Mouse (Mus musculus): ENCODE data around the gene Ttc4.

The Ttc4 gene
- long read RNA-seq, experiment 1, transcript Ttc4-201 (10 exons, 2,121 nt): major isoform, 26 of 36 reads
- long read RNA-seq, experiment 1, partial matches to known transcripts: 0 of 36 reads
- long read RNA-seq, experiment 1, other reads (novel, unspliced or antisense): 8 of 36 reads
- long read RNA-seq, experiment 2, transcript Ttc4-201 (10 exons, 2,121 nt): major isoform, 24 of 40 reads
- long read RNA-seq, experiment 2, partial matches to known transcripts: 4 of 40 reads
- long read RNA-seq, experiment 2, other reads (novel, unspliced or antisense): 8 of 40 reads

DNA sequence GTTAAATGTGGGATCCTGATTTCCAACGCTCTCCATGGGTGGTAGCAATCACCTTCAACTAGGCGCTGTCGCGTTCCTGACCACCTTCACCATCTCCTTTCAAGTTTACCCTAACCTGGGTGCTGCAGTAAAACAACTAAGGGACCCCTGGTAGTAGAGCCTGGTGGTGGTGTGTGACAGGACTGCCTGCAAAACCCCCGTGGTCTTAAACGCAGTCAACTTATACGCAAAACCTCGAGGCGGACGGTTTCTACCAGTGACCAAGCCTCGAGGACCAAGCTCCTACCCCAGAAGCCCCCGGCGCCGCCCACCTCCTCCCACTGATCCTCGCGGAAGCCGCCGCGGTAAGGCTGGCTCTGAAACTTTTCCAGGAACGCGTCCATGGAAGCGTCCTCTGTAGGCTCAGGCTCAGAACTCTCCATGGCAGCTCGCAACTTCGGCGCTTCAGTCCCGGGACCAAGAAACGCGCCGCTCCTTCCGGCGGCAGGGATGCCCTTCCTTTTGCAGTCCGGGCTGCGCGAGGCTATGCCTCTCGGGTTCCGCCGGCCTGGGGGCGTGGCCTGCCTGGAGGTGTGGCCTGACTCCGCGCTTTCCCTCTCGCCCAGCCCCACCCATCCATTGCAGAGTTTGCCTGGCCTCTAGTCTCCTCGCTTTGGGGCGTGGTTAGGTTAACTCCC, at the start of gene Ttc4:
Gene Ttc4, minus strand, starts transcription at position 503 of the 677 bp plus-strand sequence.
- intact Hi-C loops (cut with DNase I): no loop called here

DNA sequence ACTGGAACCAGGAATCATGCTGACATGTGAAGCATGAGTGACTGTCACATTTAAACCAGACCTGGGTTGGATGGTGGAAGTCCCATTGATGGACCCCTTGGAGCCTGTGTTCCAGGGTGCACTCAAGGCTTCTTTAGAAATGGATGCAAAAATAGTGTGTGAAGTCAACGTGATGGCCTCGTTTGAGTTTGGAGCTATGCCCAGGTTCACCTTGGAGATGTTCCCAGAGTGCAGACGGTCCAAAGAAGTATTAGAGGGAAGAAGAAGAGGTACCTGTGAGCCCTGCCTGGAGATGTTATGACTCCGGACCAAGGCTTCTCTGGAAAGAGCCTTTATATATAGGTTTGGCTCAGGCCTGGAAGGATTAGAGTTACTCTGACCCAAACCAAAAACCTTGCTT, 41.9 kb upstream of the Ttc4 start:
- intact Hi-C loops (cut with DNase I): no loop called here

DNA sequence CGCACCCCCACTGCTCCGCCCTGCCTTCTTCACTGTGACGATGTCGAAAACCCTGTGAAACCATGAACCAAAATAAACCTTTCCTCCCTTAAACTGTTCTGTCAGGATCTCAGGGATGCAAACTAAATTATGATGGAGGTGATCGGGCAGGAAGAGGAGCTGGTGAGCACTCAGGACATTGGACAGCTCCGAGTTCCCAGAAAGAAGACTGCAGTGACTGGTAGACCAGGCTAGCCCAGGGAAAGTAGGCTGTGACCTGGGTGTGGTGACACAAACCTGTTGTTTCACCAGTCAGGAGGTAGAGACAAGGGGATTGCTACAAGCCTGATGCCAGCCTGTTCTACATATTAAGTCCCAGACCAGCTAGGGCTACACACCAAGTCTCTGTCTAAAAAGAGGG, 34.9 kb upstream of the Ttc4 start:
- intact Hi-C loops (cut with DNase I): no loop called here

DNA sequence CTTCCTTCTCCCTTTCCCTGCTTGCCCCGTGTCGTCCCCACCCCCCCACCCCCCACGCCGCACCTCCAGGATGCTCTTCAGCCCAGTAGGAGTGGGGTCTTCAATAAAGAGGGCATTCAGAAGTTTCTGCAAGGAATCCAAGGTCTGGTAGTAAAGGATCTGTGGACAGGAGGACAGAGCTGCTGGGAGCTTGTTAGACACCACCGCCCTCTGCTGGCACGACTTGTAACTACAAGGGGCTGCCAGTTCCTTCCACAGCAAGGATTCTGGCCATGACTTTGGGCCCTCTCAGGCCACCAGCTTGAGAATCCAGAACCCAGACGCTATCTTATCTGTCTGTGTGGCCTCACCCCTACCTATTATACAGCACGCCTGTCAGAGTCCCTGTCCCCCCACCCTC, 29.7 kb upstream of the Ttc4 start:
- intact Hi-C loops (cut with DNase I): loop anchor here (2.0 to 10.0 kb wide), 3 partner anchors 76 to 234 kb away; no protein-coding TSS in a partner anchor

DNA sequence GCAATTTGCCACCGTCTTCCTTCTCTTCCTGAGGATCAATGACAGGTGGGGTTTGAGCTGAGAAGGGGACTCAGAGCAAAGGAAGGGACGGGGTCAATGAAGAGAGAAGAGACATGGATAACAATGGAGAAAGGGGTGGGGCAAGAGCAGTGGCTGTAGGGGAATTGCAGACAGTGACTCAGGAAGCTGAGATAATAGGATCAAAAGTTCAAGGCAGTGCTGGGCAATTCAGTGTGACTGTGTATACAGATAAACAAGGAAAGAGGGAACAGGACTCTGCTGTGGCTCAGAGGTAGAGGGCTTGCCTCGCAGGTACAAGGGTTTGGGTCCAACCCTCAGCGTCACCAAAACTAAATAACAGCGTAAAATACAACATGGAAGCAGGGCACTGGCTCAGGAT, 29.2 kb upstream of the Ttc4 start:
- intact Hi-C loops (cut with DNase I): loop anchor here (2.0 to 10.0 kb wide), 3 partner anchors 76 to 233 kb away; no protein-coding TSS in a partner anchor

DNA sequence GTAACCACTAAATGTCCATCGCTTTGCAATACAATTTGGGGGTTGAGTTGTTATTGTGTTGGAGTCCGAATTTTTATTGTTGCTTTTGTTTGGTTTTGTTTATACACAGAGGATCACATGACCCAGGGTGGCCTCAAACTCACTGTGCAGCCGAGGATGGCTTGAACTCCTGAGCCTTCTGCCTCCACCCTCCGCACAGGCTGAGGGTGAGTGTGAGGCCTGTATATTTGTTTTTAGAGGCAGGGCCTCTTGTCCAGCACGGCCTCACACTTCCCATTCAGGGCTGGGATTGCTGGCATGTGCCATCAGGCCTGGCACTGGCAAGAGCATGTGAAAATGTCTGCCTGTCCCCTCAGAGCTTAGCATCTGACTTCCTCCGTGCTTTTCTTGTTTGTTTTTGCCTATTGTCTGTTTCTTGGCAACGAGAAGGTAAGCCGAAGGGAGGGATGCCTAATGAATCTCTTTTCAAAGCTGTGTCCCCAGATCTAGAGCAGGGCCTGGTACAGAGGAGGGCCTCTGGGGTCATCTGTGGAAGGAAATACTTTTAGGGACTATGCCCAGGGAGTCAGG, 26.4 kb upstream of the Ttc4 start:
- intact Hi-C loops (cut with DNase I): loop anchor here (5.0 to 10.0 kb wide), 2 partner anchors 73 to 230 kb away; no protein-coding TSS in a partner anchor

DNA sequence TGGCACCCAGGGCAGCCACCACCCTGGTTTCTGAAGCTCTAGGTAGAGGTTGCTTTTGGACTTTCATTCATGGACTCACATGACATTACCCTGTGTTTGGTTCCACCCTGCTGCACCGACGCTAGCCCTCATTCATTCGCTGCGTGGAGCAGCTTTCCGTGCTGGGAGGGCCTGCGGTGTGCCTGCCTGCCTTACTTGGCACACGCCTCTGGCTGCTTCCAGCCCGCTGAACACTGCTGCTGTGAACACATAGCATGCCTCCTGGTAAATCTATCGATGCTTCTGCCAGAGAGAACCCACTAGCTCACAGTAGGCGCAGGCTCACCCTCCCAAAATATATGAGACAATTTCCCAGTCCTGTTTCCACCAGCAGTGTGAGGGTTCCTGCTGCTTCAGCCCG, 25.7 kb upstream of the Ttc4 start:
- intact Hi-C loops (cut with DNase I): loop anchor here (10.0 kb wide), 1 partner anchor 230 kb away; no protein-coding TSS in a partner anchor

DNA sequence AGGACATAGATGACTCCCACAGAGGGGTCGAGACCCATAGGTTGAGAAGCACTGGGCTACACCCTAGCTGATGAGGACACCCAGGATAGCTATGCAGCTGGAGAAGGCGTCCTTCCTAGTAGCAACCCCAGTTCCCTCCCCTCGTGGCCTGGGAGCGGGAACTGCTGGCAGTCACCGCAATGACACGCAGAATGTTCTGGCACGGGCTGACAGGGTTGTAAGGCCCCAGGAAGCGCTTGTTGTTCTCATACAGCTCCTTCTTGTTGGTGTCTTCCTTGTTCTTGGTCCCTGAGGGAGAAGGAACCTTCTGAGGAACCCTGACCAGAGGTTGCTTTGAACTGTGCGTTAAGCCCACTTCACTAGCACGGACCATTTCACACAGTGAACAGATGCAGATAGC, 25.2 kb upstream of the Ttc4 start:
- intact Hi-C loops (cut with DNase I): loop anchor here (10.0 kb wide), 1 partner anchor 229 kb away; no protein-coding TSS in a partner anchor

DNA sequence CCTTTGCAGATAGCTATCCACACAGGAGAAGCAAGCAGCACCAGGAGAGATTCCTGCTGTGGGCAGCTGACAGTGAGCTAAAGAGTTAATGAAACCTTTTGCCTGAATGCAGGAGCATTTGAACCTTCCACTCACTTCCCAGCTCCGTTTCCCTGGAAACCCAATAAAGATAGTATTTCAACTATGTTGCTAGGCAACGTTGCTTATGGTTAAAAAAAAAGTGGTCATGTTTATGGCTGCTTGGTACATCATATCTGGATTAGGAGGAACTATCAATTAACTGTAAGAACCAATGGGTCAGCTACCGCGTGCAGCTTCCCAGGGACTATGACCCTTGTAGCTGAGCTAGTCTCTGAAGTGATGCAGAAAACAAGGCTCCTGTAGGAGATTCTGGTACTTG, 22.1 kb upstream of the Ttc4 start:
- intact Hi-C loops (cut with DNase I): loop anchor here (10.0 kb wide), 1 partner anchor 226 kb away; no protein-coding TSS in a partner anchor

DNA sequence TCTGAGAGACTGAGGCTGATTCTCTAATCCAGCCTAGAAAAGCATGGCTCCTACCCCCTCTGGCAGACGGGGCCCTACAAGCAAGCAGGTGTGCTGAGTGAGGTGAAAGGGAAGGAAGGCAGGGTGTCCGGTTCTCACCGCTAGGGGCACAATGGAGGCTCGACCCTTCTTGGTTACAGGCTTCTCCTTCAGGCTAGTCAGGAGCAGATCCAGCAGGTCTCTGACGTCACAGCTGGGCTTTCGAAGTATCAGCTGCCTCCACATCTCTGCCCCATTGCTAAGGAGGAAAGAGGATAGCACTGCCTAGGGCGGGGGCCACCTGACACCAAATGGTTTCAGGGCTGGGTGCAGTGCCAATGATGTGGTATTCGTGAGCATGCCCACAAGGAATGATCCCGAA, 21.2 kb upstream of the Ttc4 start:
- intact Hi-C loops (cut with DNase I): loop anchor here (10.0 kb wide), 1 partner anchor 225 kb away; no protein-coding TSS in a partner anchor

DNA sequence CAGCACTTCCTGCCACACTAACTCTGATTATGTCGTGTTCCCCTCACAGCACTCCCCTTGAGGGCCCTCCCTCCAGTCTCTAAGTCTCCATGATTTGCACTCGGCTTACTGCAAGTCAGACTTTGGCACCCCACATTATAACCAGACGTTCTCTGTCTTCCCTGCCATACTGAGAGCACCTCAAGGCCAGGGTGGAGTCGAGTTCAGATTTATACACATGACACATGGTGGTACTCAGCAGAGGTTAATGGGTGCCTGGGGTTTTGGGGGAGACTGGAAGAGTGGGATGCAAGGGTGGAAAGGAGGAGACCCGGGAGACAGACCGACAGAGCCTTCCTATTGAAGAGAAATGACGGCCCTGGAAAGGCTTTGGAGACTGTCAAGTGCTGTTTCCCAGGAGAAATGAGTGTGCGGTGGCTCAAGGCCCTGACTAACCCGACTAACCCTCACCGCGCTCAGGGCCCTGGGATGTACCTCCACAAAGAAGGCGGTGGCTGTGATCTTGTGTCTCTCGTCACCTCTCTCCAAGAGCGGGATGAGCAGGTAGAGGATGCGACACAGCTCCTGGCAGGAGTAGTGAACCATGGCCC, 15.2 kb upstream of the Ttc4 start:
- intact Hi-C loops (cut with DNase I): no loop called here

DNA sequence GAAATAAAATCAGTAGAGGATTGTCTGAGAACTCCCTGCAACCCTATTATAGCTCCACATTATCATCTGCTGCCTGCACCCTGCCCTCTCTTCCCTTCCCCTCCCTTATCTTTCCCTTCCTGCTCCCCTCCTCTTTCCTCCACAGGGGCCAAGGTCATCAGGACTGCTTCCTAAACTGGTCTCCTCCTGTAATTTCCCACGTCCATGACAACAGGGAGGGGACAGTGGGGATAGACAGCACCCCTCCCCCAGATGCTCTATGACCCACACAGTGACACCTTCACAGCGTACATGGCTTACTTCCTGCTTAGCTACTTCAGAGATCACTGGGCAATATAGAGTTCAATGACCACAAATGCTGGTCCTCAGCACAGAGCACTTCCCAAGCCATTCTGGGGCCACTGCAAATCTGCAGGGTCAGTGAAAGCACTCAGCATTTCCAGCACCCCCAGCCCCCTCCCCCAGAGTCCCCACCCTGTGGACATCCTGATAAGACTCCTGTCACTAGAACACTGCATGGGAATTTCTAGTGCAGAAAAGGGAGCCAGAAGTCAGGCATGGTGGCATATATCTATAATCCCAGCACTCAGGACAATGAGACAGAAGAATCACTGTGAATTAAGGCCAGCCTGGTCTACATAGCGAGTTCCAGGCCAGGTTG, 10.0 kb upstream of the Ttc4 start:
- intact Hi-C loops (cut with DNase I): no loop called here

DNA sequence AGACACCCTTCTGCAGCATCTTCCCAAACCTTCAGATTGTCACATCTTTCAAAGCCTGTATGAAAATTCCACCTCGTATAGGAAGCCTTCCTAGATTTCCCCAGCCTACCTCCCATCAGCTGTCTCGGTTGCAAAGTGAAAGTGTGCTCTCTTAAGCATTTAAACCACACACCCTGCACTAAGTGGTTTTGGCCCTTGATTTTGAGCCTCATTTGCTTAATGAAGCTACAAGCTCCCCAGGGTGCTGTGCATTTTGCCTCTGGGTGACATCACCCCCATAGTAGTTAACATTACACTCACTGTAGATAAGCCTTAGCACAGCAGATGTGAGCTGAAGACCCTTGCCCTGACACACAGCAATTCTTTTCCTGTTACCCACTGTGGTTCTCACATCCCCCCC, 2.2 kb upstream of the Ttc4 start:
- intact Hi-C loops (cut with DNase I): no loop called here

DNA sequence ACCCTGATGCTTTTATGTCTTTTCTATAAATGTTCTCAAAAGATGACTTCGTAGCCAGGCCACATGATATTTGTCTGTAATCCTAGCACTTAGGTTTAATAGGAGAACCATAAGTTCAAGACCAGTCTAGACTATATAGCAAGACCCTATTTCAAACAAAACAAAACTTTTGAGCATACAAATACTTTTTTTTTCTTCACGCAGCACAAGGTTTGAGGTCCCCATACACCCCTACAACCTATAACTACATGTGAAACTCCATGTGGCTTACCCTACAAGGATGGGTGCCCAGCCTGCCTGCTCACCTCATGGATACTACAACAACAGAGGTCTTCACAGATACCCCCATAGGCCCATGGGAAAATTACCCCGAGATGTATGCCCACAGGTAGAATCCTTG, 408 bp upstream of the Ttc4 start:
- intact Hi-C loops (cut with DNase I): no loop called here

DNA sequence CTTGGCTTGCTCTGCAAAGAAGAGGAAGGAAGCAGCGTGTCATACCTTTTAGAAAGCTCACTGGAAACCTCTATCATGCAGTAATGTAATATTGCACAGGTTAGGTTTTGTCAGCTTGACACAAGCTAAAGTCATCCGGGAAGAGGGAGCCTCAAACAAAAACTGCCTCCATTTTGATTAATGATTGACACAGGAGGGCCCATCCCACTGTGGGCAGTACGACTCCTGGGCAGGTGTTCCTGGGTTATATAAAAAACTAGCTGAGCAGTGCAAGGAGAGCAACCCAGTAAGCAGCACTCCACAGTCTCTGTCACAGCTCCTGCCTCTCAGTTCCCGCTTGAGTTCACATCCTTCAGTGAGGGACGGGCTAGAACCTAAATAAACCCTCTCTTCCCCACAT, 2.0 kb downstream of the Ttc4 start:
- intact Hi-C loops (cut with DNase I): no loop called here

DNA sequence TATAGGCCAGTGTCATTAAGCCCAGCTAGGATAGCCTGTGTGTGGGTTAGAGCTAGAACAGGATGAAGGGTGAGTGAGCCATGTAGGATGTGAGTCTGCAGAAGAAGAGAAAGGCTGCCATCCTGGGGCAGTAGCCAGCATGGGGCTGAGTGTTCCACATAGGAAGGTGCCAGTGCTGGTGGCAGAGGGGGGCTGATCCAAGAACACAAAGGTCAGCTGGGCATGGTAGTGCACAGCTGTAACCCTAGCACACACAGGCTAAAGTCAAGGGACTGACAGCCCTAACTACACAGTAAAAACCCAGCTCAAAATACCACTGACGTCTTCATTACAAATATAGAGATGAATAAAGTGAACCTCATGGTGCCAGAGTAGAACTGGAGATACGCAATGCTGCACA, 12.2 kb downstream of the Ttc4 start:
- intact Hi-C loops (cut with DNase I): no loop called here

DNA sequence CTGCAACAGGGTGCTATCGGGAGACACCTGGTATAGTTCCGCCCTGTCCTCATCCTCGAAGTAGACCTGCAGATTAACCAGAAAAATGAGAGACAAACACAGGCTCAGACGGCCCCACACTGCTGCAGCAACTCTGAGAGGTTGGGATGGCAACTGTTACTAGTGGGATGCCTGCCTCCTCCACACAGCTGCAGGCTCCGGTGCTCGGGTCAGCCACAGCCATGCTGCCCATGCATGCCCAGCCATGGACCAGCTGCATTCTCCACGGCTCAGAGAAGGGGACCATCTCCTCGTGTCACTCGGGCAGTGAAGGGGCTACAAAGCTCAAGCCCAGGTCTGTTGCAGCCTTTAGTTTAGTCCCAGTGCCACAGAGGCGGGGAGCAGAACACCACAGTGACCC, 13.1 kb downstream of the Ttc4 start:
- intact Hi-C loops (cut with DNase I): no loop called here

DNA sequence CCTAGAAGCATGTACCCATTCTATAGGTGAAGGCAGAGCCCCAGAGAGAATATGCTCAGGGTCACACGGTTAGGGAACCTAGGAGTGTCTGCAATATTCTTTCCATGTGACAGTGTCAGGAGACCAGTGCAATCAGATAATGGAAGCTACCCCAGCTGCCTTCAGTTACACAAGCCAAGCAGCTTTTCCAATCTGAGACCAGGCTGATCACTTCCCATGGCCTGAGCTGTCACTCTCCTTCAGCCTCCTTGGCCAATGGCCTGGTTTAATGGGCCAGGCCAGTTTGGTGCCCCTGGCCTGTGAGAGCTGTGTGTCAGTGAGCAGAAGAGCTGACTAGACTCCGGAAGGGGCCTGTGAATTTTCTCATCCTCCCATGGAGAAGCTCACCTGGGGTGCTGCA, 13.5 kb downstream of the Ttc4 start:
- intact Hi-C loops (cut with DNase I): no loop called here

DNA sequence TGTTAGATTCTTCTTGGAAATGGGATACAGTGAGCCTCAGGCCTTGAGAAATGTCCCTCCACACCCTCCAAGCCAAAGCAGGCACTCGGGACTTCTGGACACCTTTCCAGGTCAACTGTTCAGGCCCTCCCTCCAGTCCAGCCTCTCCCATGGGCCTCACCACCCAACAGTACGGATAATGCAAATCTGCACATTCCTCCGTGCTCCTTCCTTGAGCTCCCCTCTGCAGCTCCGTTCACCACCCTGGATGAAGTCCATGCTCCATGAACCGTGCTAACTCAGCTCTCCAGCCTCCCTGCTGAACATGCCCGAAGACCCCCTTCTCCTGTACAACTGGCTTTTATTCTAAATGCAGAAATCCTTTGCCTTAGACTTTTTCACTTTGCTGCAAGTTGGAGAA, 14.0 kb downstream of the Ttc4 start:
- intact Hi-C loops (cut with DNase I): no loop called here

DNA sequence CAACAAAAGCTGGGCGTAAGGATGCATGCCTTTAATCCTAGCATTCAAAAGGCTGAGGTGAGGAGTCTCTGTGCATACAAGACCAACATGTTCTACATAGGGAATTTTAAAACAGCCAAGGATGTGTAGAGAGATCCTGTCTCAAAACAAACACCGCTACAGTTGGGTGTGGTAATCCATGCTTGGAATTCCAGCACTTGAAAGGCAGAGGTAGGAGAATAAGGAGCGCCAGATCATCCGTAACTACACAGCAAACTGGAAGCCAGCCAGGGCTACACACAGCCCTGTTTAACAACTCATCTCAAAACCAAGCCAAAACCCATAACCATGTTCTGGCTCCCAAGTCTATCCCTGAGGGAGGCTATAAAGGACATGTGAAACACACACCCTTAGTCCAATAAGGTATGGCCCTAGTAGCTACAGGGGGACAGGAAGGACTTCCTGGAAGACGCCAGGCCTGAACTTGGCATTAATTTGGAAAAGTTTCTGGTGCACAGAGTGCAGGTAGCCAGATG, 14.7 kb downstream of the Ttc4 start:
- intact Hi-C loops (cut with DNase I): no loop called here

DNA sequence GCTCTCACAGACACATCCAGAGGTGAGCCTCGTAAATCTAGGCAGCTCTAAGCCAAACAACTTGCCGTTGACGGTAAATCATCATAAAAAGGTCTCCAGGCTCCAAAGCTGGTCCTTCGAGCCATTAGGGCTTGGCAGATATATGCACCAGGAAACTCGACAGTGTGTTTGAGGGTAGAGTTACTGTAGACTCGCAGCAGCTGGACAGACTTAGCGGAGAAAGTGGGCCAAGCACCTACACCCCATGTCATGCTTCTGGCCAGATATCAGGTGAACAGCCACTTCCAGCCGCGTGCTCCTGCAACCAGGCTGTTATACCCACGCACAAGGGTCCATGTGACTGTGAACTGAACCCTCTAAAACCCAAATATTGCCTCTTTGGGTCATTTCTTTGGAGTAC, 23.1 kb downstream of the Ttc4 start:
- intact Hi-C loops (cut with DNase I): no loop called here
